Mouse (Mus musculus) lung, adult 2 months (tissue): ENCODE measurements at regions not wholly inside any gene's neighbourhood (a gene's known extent, or its start where the extent isn't known, plus 50 kb on each side); places are given as distances from the start of the nearest gene placed in this dataset.

Source experiments
- CTCF ChIP-seq: fragments of 200-500 bp; IDR thresholded peaks from 2 replicates; pipeline ENCODE4 v1.5.1; 2011; ENCODE audit warnings: mild to moderate bottlenecking, low read length, control low read depth; ENCODE audit not compliant: insufficient read depth
- POLR2A ChIP-seq: fragments of 200-500 bp; IDR thresholded peaks from 2 replicates; pipeline ENCODE4 v1.6.1; 2011; ENCODE audit warnings: low read depth, mild to moderate bottlenecking, control low read depth, low read length, borderline replicate concordance; ENCODE audit errors: extremely low read depth

- TF ChIP-seq CTCF (no peak), POLR2A (no peak)
These were observed 67.3 kb upstream of the Lpp start for GRCm38 (mm10) chr16:24326046-24326445.
